Mouse (Mus musculus) embryonic facial prominence, embryonic 11.5 days (tissue): Measurements from ENCODE around the gene Ube2c. TPM values are rescaled to one million over a fixed set of nuclear protein-coding genes. Genes with fewer than 3 reads are reported as not detected.

Experiments used
- ATAC-seq: fragments of 200-750 bp; cut with Nextera tagmentation; replicated peaks from 2 replicates; pipeline ENCODE4 v1.8.0; 2017; ENCODE audit warnings: low read depth; ENCODE audit not compliant: insufficient number of reproducible peaks, low FRiP score, low TSS enrichment
- DNase-seq: peaks from one replicate; pipeline ENCODE4 v3.0.0-alpha.2; 2015; ENCODE audit warnings: low spot score
- H3K27ac ChIP-seq: fragments of 300-500 bp; sonication (generic); replicated peaks from 2 replicates; pipeline ENCODE4 v1.5.1; 2014; ENCODE audit warnings: mild to moderate bottlenecking, low read depth, low read length, control low read depth
- H3K27me3 ChIP-seq: fragments of 300-500 bp; sonication (generic); 2 replicates; pipeline ENCODE4 v1.6.1; 2014; ENCODE audit warnings: mild to moderate bottlenecking, low read length, moderate library complexity, mixed read lengths; ENCODE audit not compliant: control insufficient read depth, insufficient read depth
- H3K36me3 ChIP-seq: fragments of 300-500 bp; sonication (generic); replicated peaks from 2 replicates; pipeline ENCODE4 v1.6.1; 2014; ENCODE audit warnings: low read depth, mild to moderate bottlenecking, low read length, moderate library complexity, mixed read lengths; ENCODE audit not compliant: control insufficient read depth, insufficient read depth
- H3K4me1 ChIP-seq: fragments of 300-500 bp; sonication (generic); 2 replicates; pipeline ENCODE4 v1.6.1; 2014; ENCODE audit warnings: low read length, mixed read lengths; ENCODE audit not compliant: control insufficient read depth, insufficient read depth
- H3K4me2 ChIP-seq: fragments of 300-500 bp; sonication (generic); 2 replicates; pipeline ENCODE4 v1.6.1; 2014; ENCODE audit warnings: low read depth, mild to moderate bottlenecking, control low read depth, low read length, moderate library complexity
- H3K4me3 ChIP-seq: fragments of 300-500 bp; sonication (generic); 2 replicates; pipeline ENCODE4 v1.5.1; 2014; ENCODE audit warnings: low read depth, low read length, control low read depth
- H3K9ac ChIP-seq: fragments of 300-500 bp; sonication (generic); replicated peaks from 2 replicates; pipeline ENCODE4 v1.6.1; 2014; ENCODE audit warnings: mild to moderate bottlenecking, control low read depth, low read length
- H3K9me3 ChIP-seq: fragments of 300-500 bp; sonication (generic); replicated peaks from 2 replicates; pipeline ENCODE4 v1.6.1; 2016; ENCODE audit warnings: mild to moderate bottlenecking, low read length, inconsistent platforms, mixed read lengths; ENCODE audit not compliant: control insufficient read depth
- WGBS: fragments of 180-500 bp; shearing (Covaris S2); extraction: QIAGEN DNeasy Blood & Tissue Kit; methylation state at CpG from one replicate; pipeline ENCODE4 v1.1.7; 2014; 5-methylcytosine and 5-hydroxymethylcytosine counted together
- polyA plus RNA-seq: library from polyadenylated mRNA; unstranded; fragments of >200 nt; fragmentation: Nextera tagmentation; extraction: Ambion mirVana; gene quantifications from 2 replicates; pipeline ENCODE4 v1.2.1, GENCODE M21; 2014

Gene Ube2c
- polyA plus RNA-seq, 1 experiment from 2014 or later = 547 TPM

DNA sequence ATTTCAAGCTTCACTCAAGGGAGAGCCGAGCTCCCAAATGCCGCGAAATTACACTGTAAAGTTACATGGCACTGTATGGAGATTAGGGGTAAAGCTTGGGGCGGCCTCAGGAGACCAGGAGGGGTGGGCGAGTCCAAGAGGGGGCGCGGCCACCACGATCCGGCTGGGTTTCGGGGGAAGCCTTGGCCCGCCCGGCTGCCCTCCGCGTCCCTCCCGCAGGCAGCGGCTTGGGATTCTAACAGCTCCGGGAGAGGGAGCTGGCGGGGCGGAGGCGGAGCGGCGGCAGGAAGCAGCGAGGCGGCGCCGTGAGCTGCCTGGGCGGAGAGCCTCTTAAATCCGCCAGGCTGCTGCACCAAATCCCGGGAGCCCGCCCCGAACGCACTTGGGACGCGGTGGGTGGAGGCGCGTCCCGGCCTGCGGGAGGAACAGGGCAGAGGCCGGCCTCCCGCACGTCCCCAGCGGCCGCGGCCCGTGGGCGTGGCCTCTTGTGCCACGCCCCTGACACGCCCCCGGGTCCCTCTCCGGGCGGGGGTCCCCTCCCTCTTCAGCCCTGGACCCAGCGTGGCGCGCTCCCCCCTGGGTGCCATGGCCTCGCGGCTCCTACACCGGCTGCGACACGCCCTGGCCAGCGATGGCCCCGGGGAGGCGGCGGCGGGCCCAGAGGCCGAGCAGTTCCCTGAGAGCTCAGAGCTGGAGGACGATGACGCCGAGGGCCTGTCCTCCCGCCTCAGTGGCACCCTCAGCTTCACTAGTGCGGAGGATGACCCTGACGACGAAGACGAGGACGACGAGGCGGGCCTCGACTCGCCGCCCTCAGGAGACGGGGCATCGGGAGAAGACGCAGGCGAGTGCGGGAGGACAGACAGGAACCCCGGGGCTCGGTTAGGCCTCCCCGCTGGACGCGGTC is 16.0 kb downstream of the Ube2c start, which contains the start of gene Snx21:
Gene Snx21 (plus strand): TSS at position 343 of the 907 bp plus-strand sequence.
- peak within 1 kb of the TSS; percentile 66 for H3K4me3 ChIP-seq
- no peaks in the 10 kb centered on the region for H3K4me1 ChIP-seq
- H3K27ac ChIP-seq = no peak within 1 kb of the TSS
- peak within 1 kb of the TSS; percentile 75 for H3K9ac ChIP-seq
- ATAC-seq (peak; percentile 83), DNase-seq (peak; percentile 91)
- WGBS = under 1% methylated on average over 74 of the region's 89 CpGs
- H3K27me3 ChIP-seq = no peaks in the 10 kb centered on the region
- H3K9me3 ChIP-seq = no peaks in the 10 kb centered on the region
- H3K4me2 ChIP-seq = peak within 1 kb of the TSS; percentile 98
- no peaks in the 10 kb centered on the region for H3K36me3 ChIP-seq

DNA sequence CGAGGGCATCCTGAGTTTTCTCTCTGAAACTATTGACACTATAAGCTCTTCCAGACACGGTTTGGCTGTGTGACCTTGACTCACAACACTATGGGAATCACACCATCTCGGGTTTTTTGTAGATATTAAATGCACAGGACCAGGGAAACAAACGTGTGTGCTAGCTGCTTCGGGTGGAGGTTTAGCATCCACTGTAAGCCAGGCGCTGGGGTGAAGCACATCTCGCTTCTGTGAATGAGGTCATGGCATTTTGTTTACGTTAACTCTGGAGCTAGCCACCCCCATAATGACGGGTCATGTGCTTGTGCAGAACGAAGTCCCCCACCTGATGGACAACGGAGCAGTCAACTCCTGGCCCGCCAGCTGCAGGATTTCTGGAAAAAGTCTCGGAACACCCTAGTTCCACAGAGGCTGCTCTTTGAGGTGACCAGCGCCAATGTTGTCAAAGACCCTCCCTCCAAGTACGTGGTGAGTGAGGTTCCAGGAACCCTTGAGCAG is 16.7 kb downstream of the Ube2c start:
- Histone ChIP-seq H3K4me1 (no peaks in the 10 kb centered on the region), H3K27ac (no peak overlapping the region), H3K36me3 (no peaks in the 10 kb centered on the region), H3K4me2 (peak overlapping the region; percentile 98), H3K9me3 (no peaks in the 10 kb centered on the region), H3K27me3 (no peaks in the 10 kb centered on the region), H3K4me3 (peak overlapping the region; percentile 66), H3K9ac (peak overlapping the region; percentile 75)
- peak; percentile 26 for DNase-seq
- 7% methylated on average over 15 of the region's 15 CpGs for WGBS
- no peak for ATAC-seq

DNA sequence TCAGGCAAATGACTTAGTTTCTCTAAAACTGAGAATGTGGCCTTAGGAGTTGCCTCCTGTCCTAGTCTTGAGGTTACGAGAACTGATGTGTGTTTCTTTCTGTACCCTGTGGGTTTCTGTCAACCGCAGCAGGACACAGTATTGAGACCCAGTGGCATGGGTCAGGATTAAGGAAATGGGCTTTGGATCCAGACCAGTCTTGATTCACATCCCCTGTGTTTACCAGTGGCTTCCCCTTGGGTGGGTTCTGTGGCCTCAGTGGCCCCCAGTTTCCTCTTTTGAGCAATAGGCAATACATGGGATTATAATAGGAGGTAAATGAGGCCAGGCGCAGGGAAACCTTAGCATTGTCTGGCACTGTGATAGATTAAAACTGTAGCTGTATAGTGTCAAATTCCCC is 17.3 kb downstream of the Ube2c start:
- no peak overlapping the region for H3K27ac ChIP-seq
- WGBS = 77% methylated on average over 3 of the region's 3 CpGs
- no peak overlapping the region; the same call in 1 of the 2 replicates for H3K4me2 ChIP-seq
- H3K4me1 ChIP-seq = no peaks in the 10 kb centered on the region
- no peaks in the 10 kb centered on the region for H3K9me3 ChIP-seq
- H3K27me3 ChIP-seq = no peaks in the 10 kb centered on the region
- ATAC-seq (no peak), DNase-seq (no peak)
- no peak overlapping the region for H3K4me3 ChIP-seq
- H3K36me3 ChIP-seq = no peaks in the 10 kb centered on the region; the same call in 1 of the 2 replicates
- no peak overlapping the region for H3K9ac ChIP-seq

DNA sequence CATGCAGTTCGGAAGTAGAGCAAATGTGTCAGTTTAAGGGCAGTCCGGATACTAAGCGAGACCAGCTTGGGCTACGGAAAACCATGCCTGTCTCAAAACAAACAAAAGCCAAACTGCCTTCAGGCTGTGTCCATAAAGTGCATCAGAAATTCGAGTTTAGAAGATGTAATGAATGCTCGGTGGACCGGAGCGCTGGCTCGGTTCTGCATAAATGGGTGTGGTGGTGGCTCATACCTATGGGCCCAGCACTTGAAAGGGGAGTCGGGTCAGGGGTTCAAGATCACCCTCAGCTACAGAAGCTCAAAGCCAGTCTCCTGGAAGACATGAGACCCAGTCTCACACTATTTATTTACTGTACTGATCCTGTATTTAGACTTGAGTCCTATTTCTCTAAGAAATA is 18.1 kb downstream of the Ube2c start:
- 73% methylated on average over 10 of the region's 10 CpGs for WGBS
- no peaks in the 10 kb centered on the region for H3K9me3 ChIP-seq
- no peaks in the 10 kb centered on the region for H3K4me1 ChIP-seq
- H3K27ac ChIP-seq = no peak overlapping the region
- H3K27me3 ChIP-seq = no peaks in the 10 kb centered on the region
- H3K4me2 ChIP-seq = no peak overlapping the region
- no peak overlapping the region for H3K9ac ChIP-seq
- ATAC-seq (no peak), DNase-seq (no peak)
- H3K36me3 ChIP-seq = no peaks in the 10 kb centered on the region; the same call in 1 of the 2 replicates
- H3K4me3 ChIP-seq = no peak overlapping the region

DNA sequence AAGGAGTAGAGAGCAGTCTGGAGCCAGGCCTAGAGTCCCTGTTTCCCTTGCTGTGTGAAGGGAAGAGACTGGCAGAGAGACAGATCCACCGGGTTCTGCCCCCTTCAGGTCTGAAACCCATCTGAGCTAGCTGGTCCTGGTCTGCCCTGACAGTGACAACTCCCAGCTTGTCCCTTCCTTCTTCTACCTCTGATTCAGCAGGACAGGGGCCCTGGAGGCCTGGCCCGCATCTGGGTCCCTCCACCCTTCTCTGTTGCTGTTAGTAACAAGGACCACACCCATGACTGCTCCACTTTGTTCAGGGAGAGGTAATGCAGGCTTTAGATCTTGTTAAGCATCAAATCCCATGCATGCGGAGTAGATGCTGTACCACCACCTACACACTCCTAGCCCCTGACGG is 18.7 kb downstream of the Ube2c start:
- no peaks in the 10 kb centered on the region; the same call in 1 of the 2 replicates for H3K36me3 ChIP-seq
- no peak overlapping the region for H3K4me2 ChIP-seq
- H3K27me3 ChIP-seq = no peaks in the 10 kb centered on the region
- 70% methylated on average over 4 of the region's 4 CpGs for WGBS
- H3K27ac ChIP-seq = no peak overlapping the region
- H3K9me3 ChIP-seq = no peaks in the 10 kb centered on the region
- no peak overlapping the region for H3K4me3 ChIP-seq
- H3K9ac ChIP-seq = no peak overlapping the region
- DNase-seq (no peak), ATAC-seq (no peak)
- no peaks in the 10 kb centered on the region for H3K4me1 ChIP-seq

DNA sequence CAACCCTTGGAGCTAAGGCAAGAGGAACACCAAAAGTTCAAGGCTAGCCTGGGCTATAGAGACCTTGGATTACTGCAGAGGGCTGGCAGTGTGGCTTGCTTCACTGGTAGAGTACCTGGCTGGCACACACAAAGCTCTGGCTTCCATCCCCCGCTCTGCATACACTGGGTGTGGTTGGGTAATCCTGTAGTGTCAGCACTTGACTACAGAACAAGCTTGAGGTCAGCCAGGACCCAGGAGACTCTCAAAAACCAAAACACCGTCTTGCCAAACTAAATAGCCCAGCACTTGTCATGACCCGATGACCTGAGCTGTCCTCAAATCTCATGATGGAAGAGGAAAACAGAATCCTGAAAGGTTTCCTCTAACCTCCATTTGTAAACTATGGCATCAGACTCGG is 20.8 kb downstream of the Ube2c start:
- H3K27me3 ChIP-seq = no peaks in the 10 kb centered on the region
- no peaks in the 10 kb centered on the region for H3K9me3 ChIP-seq
- H3K36me3 ChIP-seq = peaks cover 4% of the 10 kb centered on the region
- no peak overlapping the region for H3K9ac ChIP-seq
- no peak overlapping the region for H3K27ac ChIP-seq
- no peak for ATAC-seq
- no peak for DNase-seq
- no peak overlapping the region for H3K4me2 ChIP-seq
- no peaks in the 10 kb centered on the region for H3K4me1 ChIP-seq
- WGBS = 78% methylated on average over 4 of the region's 4 CpGs
- H3K4me3 ChIP-seq = no peak overlapping the region

DNA sequence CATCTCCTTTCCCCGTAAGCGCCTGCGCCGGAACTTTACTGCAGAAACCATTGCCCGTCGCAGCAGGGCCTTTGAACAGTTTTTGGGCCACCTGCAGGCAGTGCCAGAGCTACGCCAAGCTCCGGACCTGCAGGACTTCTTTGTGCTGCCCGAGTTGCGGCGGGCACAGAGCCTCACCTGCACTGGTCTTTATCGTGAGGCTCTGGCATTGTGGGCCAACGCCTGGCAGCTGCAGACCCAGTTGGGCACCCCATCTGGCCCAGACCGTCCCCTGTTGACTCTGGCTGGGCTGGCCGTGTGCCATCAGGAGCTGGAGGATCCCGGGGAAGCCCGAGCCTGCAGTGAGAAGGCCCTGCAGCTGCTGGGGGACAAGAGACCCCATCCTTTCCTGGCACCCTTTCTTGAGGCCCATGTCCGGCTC is 22.2 kb downstream of the Ube2c start:
- no peaks in the 10 kb centered on the region for H3K27me3 ChIP-seq
- H3K4me1 ChIP-seq = no peaks in the 10 kb centered on the region
- 93% methylated on average over 18 of the region's 18 CpGs for WGBS
- DNase-seq (no peak), ATAC-seq (no peak)
- H3K36me3 ChIP-seq = peaks cover 4% of the 10 kb centered on the region
- no peaks in the 10 kb centered on the region for H3K9me3 ChIP-seq
- no peak overlapping the region for H3K4me2 ChIP-seq
- no peak overlapping the region for H3K27ac ChIP-seq
- H3K4me3 ChIP-seq = no peak overlapping the region
- no peak overlapping the region for H3K9ac ChIP-seq
